Mouse (Mus musculus) mouse embryonic stem cell (cell line): ENCODE data around the gene Racgap1.

Experiments
- in situ Hi-C, 2 experiments: fragments of 300-500 bp; cut with MboI; formaldehyde crosslinking; loops; 1 replicate in 1 of 2; 3 replicates in 1 of 2; pipeline ENCODE4 v1.14.3; 2019 to 2020; ENCODE audit warnings: low sequenced_read_pairs in 2 of 2, low pct_unique_long_range_greater_than_20kb in 1 of 2, mixed read lengths in 1 of 2; ENCODE audit not compliant: unreplicated experiment in 1 of 2

Racgap1 gene

DNA sequence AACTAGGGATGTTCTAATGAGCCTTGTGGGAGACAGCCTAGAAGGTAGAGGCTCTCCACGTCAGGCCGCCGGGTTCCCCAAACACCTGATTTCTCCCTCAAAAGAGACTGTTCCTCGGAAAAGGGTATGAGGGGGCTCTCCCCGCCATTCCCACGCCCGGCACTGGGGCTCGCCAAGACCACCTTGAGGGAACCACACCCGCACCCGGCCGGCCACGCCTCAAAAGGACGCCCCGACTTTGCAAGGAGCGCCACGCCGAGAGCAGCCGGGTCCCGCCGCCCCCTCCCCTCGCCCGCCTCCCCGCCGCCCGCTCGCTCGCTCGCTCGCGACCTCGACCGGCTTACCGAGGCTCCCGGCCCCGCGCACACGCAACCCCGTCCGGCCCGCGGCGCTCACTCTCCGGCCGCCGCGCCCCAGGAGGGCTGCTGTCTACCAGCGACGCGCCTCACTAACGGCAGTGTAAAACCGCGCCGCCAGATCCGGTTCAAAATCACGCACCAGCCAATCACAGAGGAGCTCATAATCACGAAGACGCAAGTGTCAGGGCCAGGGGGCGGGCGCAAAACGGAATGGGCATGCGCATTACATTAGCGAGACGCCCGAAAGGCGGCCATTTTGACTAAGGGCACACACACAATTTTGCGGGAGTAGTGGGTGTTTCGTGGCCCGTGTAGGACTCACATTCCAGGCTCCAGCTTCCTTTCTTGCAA, at the start of gene Racgap1:
Gene Racgap1, minus strand, starts transcription at position 494 of the 710 bp plus-strand sequence.
- in situ Hi-C loops = no loop called here

GRCm38 (mm10) chr15:99700219-99701106, 49.0 kb upstream of the Racgap1 start:
- in situ Hi-C loops = no loop called here

DNA sequence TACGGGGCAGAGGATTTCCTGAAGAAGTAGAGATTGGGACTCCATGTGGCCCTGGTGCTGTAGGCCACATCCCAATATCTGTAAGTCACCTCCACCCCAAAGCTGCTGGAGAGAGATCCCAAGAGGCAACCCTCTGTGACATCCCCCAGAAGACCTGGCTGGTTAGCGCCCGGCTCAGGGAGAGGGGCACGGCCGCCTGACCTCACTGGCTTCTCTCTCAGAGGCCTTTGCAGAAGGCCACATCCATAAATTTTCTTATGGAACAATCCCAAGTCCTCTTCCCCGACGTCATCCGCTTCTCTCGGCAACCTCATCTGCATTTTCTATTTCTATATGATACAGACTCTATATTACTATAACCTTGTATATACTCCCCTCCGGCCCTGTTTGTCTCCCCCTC, 48.3 kb upstream of the Racgap1 start:
- in situ Hi-C loops = no loop called here

DNA sequence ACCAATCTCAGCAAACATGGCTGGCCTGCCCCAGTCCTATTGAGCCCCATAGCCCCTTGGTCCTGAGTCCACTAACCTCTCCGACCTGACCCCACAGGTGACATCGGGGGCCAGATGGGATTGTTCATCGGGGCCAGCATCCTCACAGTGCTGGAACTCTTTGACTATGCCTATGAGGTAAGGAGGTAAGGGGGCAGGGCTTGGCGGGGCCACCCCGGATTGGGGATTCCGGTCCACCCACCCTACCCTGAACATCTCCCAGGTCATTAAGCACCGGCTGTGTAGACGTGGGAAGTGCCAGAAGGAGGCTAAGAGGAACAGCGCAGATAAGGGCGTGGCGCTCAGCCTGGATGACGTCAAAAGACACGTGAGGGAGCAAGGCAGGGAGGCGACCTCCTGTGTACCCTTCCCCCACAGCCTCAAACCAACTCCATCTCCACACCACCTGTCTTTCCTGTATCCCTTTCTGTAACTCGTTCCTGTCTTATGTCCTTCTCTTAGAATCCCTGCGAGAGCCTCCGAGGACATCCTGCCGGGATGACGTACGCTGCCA, 47.2 kb upstream of the Racgap1 start:
- in situ Hi-C loops = no loop called here

- in situ Hi-C loops = no loop called here
Measured at GRCm38 (mm10) chr15:99697309-99697708, 45.9 kb upstream of the Racgap1 start.

GRCm38 (mm10) chr15:99691976-99692375, 40.5 kb upstream of the Racgap1 start:
- in situ Hi-C loops = no loop called here

GRCm38 (mm10) chr15:99690924-99691323, 39.5 kb upstream of the Racgap1 start:
- in situ Hi-C loops = no loop called here

DNA sequence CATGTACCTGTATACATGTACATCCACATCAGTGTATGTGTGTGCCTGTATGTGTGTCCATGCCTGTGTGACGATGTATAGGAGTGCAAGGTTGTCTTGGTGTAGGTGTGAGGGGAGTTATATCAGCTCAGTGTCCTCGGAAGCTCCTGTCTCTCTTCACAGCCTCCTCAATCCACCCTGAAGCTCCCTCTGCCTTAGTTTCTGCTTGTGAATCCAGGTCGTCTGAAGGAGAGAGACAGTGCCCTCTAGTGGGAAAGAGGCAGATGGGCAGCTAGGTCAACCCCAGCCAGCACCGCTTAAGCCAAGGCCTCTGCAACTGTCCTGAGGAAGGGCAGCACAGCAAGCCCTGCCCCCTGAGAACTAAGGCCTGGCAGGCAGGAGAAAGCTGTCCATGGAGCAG, 37.3 kb upstream of the Racgap1 start:
- in situ Hi-C loops = no loop called here

GRCm38 (mm10) chr15:99684156-99684555, 32.7 kb upstream of the Racgap1 start:
- in situ Hi-C loops = no loop called here

- in situ Hi-C loops = no loop called here
Measured at GRCm38 (mm10) chr15:99682880-99683279, 31.4 kb upstream of the Racgap1 start.

DNA sequence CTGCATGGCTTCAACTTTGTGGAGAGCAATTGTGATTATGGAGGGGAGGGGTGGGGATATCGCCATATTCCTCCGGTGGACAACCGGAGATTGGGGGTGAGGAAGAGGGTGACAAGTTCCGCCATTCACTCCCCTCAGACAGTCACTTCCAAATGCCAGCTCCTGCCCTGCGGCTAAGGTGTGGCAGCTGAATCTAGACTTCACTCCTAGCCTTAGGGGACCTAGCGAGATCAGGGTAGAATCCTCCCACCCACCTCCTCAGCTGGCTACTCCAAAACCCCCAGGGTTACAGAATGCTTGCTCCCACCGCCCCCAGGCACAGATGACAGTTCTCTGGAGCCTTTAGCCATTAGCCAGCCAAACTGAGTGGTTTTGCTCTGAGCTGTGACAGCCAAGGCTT, 27.6 kb upstream of the Racgap1 start:
- in situ Hi-C loops = no loop called here

- in situ Hi-C loops = no loop called here
Measured at GRCm38 (mm10) chr15:99678063-99678800, 26.8 kb upstream of the Racgap1 start.

DNA sequence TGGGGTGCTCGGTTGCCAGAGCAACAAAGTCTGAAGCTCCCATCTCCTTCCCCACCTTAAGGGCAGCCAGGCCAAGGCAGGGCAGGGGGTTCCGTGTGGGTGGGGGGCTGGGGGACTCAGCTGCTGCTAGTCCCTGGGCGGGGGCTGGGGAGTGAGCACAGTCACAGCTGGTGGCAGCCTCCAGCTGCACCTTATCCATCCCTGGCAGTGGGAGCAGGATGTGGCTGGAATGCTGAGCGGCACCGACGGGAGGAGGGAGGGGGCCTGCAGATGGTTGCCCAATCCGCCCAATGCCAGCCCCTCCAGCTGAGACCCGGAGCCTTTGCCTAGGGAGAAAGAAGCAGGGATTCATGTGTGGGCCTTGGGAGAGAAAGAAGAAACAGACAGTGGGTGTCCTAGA, 25.6 kb upstream of the Racgap1 start:
- in situ Hi-C loops = no loop called here

- in situ Hi-C loops = loop anchor here in 1 of 2 experiments (5.0 kb wide), 1 partner anchor 178 kb away; no protein-coding TSS in a partner anchor
Measured at GRCm38 (mm10) chr15:99674866-99675265, 23.4 kb upstream of the Racgap1 start.

DNA sequence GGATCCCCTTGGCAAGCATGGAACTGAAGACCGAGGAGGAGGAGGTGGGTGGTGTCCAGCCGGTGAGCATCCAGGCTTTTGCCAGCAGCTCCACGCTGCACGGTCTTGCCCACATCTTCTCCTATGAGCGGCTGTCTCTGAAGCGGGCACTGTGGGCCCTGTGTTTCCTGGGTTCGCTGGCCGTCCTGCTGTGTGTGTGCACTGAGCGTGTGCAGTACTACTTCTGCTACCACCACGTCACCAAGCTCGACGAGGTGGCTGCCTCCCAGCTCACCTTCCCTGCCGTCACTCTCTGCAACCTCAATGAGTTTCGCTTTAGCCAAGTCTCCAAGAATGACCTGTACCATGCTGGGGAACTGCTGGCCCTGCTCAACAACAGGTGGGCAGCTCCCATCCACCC, 20.3 kb upstream of the Racgap1 start:
- in situ Hi-C loops = loop anchor here in 1 of 2 experiments (5.0 kb wide), 1 partner anchor 174 kb away; no protein-coding TSS in a partner anchor

GRCm38 (mm10) chr15:99670964-99671670, 19.7 kb upstream of the Racgap1 start:
- in situ Hi-C loops = loop anchor here in 1 of 2 experiments (5.0 kb wide), 1 partner anchor 174 kb away; no protein-coding TSS in a partner anchor

DNA sequence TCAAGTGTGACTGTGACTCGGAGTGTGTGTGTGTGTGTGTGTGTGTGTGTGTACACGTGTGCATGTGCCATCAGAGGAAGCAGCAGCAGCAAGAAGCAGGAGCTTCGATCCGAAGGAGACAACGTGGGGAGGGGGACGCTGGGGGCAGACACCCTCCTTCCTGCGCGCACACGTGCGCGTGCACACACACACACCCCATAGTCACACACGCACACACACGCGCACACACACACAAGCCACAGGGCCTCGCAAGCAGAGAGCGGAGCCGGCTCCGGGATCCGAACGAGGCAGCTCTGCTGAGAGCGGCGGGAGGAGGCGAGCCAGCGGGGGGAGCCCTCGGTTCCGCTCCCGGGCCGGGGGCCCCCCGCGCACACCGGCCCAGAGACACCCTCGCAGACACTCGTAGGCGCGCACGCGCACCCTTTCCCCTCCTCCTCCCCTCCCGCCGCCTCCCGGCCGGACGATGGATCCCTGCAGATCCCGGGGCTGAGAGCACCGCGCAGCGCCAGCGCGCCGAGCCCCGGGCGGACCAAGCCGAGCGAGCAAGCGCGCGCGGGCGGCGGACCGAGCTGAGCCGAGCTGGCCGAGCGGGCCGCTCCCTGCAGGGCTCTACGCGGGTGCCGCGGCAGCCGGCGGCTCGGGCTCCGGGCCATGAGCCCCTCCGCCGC, 18.8 kb upstream of the Racgap1 start, which contains the start of gene Asic1:
Gene Asic1, plus strand, starts transcription at position 215 of the 668 bp plus-strand sequence.
- in situ Hi-C loops = loop anchor here in 1 of 2 experiments (5.0 kb wide), 1 partner anchor 173 kb away; no protein-coding TSS in a partner anchor
